Mouse (Mus musculus) heart, embryonic 14.5 days (tissue): Measurements from ENCODE around the gene Rpa2. TPM values are rescaled to one million over a fixed set of nuclear protein-coding genes. Genes with fewer than 3 reads are reported as not detected.

Source experiments
- ATAC-seq: fragments of 200-750 bp; cut with Nextera tagmentation; 2 replicates; pipeline ENCODE4 v1.8.0; 2017; ENCODE audit warnings: low read depth, moderate TSS enrichment; ENCODE audit not compliant: insufficient number of reproducible peaks, insufficient read depth, low FRiP score
- H3K27ac ChIP-seq, 2 experiments: fragments of 200-500 bp in 1 of 2; fragments of 300-500 bp in 1 of 2; sonication (generic) in 1 of 2; replicated peaks in 1 of 2; 2 replicates each; pipeline ENCODE4 v1.5.1; 2012 to 2014; ENCODE audit warnings: low read depth in 2 of 2, low read length in 2 of 2, control low read depth in 1 of 2, mild to moderate bottlenecking in 1 of 2, mixed read lengths in 1 of 2; ENCODE audit not compliant: control insufficient read depth in 1 of 2, insufficient read depth in 1 of 2
- H3K27me3 ChIP-seq: fragments of 300-500 bp; sonication (generic); 2 replicates; pipeline ENCODE4 v1.6.1; 2014; ENCODE audit warnings: mild to moderate bottlenecking, low read length, control low read depth; ENCODE audit not compliant: control insufficient read depth, insufficient read depth
- H3K36me3 ChIP-seq: fragments of 300-500 bp; sonication (generic); 2 replicates; pipeline ENCODE4 v1.6.1; 2014; ENCODE audit warnings: mild to moderate bottlenecking, control low read depth, low read length, mixed read lengths; ENCODE audit not compliant: control insufficient read depth, insufficient read depth
- H3K4me1 ChIP-seq, 2 experiments: fragments of 200-500 bp in 1 of 2; fragments of 300-500 bp in 1 of 2; sonication (generic) in 1 of 2; 2 replicates each; pipeline ENCODE4 v1.6.1; 2012 to 2014; ENCODE audit warnings: low read length in 2 of 2, control low read depth in 1 of 2, mixed read lengths in 1 of 2; ENCODE audit not compliant: control insufficient read depth in 2 of 2, insufficient read depth in 2 of 2
- H3K4me2 ChIP-seq: fragments of 300-500 bp; sonication (generic); 2 replicates; pipeline ENCODE4 v1.6.1; 2014; ENCODE audit warnings: mild to moderate bottlenecking, low read length
- H3K4me3 ChIP-seq, 2 experiments: fragments of 200-500 bp in 1 of 2; fragments of 300-500 bp in 1 of 2; sonication (generic) in 1 of 2; 2 replicates each; pipeline ENCODE4 v1.5.1; 2012 to 2014; ENCODE audit warnings: low read length in 2 of 2, mild to moderate bottlenecking in 2 of 2, control low read depth in 1 of 2, low read depth in 1 of 2, moderate library complexity in 1 of 2; ENCODE audit not compliant: control insufficient read depth in 1 of 2, insufficient read depth in 1 of 2
- H3K9ac ChIP-seq: fragments of 300-500 bp; sonication (generic); 2 replicates; pipeline ENCODE4 v1.6.1; 2014; ENCODE audit warnings: mild to moderate bottlenecking, low read length
- H3K9me3 ChIP-seq: fragments of 300-500 bp; sonication (generic); 2 replicates; pipeline ENCODE4 v1.6.1; 2016; ENCODE audit warnings: low read length, control low read depth; ENCODE audit not compliant: control insufficient read depth
- WGBS: fragments of 180-500 bp; shearing (Covaris S2); extraction: QIAGEN DNeasy Blood & Tissue Kit; methylation state at CpG from one replicate; pipeline ENCODE4 v1.1.7; 2014; 5-methylcytosine and 5-hydroxymethylcytosine counted together
- polyA plus RNA-seq: library from polyadenylated mRNA; unstranded; fragments of >200 nt; fragmentation: Nextera tagmentation; extraction: Ambion mirVana; gene quantifications from 2 replicates; pipeline ENCODE4 v1.2.1, GENCODE M21; 2014

The Rpa2 gene
- polyA plus RNA-seq, 1 experiment from 2014 or later: 74.3 TPM

DNA sequence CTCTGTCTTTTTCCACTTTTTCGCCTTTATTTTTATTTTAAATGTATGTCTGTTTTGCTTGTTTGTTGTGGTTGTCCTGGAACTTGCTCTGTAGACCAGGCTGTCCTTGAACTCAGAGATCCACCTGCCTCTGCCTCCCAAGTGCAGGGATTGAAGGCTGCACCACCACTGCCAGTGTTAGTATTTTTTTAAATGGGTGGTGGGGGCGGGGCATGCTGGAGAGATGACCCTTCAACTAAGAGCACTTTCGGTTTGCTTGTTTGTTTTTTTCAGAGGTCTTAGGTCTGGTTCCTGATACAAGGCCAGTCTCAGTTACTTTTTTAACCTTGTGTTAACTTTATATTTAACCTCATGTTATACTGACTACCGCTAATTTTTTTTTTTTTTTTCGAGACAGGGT lies 37.0 kb downstream of the Rpa2 start:
- no peaks in the 10 kb centered on the region; the same call in 1 of the 2 replicates for H3K9me3 ChIP-seq
- H3K4me1 ChIP-seq: peaks cover 8 to 15% of the 10 kb centered on the region in 2 experiments
- H3K4me3 ChIP-seq: no peak overlapping the region
- no peak for ATAC-seq
- no peaks in the 10 kb centered on the region for H3K36me3 ChIP-seq
- no peak overlapping the region for H3K9ac ChIP-seq
- no peaks in the 10 kb centered on the region for H3K27me3 ChIP-seq
- H3K4me2 ChIP-seq: no peak overlapping the region
- WGBS: 73% methylated on average over 5 of the region's 5 CpGs
- H3K27ac ChIP-seq: no peak overlapping the region

DNA sequence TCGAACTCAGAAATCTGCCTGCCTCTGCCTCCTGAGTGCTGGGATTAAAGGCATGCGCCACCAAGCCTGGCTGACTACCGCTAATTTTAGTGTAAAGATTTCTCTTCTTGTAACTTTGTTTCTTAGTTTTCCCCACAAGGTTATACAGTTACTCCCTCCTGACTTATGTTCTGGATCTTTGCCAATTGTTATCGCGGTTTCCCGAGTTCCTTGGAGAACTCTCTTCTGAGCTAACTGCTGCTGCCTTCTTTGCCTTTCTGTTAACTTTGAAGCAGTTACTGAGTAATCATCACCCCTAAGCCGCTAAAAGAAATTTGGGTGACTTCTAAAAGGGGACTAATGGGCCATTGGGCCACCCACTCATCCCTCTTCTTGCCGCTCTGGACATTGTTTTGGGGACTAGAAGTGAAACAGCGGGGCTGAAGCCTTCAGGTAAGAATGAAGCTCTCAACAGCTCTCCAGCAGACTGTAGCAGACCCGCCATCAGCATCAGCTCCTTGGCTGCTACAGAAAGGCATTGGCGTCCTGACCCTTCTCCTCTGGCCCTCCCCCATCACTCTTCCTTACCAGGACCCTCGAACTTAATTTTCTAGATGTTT lies 37.6 kb downstream of the Rpa2 start:
- no peak for ATAC-seq

DNA sequence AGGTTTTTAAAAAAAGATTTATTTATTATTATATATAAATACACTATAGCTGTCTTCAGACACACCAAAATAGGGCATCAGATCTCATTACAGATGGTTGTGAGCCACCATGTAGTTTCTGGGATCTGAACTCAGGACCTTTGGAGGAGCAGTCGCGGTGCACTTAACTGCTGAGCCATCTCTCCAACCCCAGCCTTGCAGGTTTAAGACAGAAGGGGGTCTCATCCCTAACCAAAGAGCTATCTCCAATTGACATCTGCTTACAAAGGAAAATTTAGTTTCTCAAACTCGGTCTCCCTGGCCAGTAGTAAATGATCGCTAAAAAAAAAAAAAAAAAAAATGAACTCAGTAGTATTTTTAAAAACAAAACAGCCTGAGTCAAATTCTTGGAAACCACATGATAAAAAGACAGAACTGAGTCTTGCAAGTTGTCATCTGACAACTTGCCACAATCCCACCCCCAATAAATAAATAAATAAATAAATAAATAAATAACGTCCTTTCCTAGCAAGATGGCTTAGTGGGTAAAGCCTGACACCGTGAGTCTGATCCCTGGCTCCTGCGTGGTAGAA lies 38.6 kb downstream of the Rpa2 start:
- H3K27me3 ChIP-seq: no peaks in the 10 kb centered on the region
- no peak for ATAC-seq
- no peak overlapping the region for H3K27ac ChIP-seq
- H3K4me2 ChIP-seq: no peak overlapping the region
- peaks cover 8 to 15% of the 10 kb centered on the region in 2 experiments for H3K4me1 ChIP-seq
- WGBS: 88% methylated on average over 7 of the region's 7 CpGs
- H3K4me3 ChIP-seq: no peak overlapping the region
- H3K36me3 ChIP-seq: no peaks in the 10 kb centered on the region
- no peak overlapping the region for H3K9ac ChIP-seq
- H3K9me3 ChIP-seq: peaks cover 4% of the 10 kb centered on the region; the same call in 1 of the 2 replicates

More for the DNA sequence above, 37.6 kb downstream of the Rpa2 start:
- H3K9ac ChIP-seq: no peak overlapping the region
- no peak overlapping the region for H3K4me2 ChIP-seq
- H3K4me1 ChIP-seq: peaks cover 8 to 15% of the 10 kb centered on the region in 2 experiments
- H3K9me3 ChIP-seq: no peaks in the 10 kb centered on the region; the same call in 1 of the 2 replicates
- H3K27ac ChIP-seq: 0 out of 4 replicates have a peak overlapping the region, but pooled peaks of 1 of the 2 experiments have one; percentile 6
- WGBS: 55% methylated on average over 12 of the region's 12 CpGs
- no peaks in the 10 kb centered on the region for H3K36me3 ChIP-seq
- H3K4me3 ChIP-seq: no peak overlapping the region
- H3K27me3 ChIP-seq: no peaks in the 10 kb centered on the region

DNA sequence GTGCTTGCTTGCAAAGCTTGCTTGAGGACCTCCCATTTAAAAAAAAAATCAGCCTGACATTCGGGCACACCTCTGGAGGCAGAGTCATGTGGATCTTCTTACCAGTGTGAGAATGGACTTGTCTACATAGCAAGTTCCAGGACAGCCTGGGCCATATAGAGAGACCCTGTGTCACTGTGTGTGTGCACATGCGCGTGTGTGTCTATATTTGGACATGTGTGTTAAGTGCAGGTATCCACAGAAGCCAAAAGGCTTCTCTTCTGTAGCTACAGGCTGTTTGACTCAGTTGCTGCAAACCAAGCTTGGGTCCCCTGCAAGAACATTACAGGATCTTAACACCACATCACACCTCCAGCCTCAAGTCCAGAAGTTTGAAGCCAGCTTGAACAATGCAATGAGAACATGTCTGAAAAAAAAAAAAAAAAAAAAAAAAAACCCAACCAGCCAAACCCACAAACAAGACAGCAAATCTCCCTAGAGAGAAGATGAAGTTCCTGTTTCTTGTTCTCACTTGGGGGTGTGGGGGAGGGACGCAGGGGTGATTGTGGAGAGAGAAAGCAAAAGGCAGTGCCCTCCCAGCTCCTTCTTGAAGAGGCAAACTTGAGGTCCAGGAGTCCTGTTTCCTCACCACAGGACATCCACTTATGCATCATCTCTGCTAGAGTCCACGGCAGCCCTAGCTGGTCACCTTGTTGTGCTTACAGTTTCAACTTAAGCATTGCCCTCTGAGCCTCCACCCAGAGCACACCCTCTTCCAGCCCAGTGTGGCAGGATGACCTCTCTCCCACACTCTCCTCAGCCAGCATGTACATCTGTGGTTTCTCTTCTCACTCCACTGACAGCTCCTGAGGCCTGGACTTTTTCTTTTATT lies 39.9 kb downstream of the Rpa2 start:
- Histone ChIP-seq H3K4me2 (no peak overlapping the region), H3K27ac (peak overlapping the region; percentile 57; a peak in 3 of 4 replicates)
- ATAC-seq: peak; percentile 66

DNA sequence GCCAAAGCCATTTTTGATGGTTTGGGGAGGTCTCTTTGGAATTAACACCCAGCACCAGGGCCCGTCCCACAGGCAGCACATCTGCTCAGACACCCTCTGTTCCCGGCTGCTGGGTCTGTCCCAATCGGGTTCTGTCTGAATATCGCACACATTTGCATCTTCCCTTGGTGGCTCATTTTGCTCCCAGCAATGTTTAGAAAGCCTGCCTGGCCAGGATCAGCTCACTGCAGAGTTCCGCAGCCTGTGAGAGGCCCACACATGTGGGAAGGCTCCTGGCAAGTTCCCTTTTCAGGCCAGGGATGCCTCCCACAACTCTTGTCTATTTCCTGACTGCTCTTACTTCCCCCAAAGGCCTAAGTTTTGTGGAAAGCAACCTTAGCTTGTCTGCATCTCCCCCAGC lies 41.5 kb downstream of the Rpa2 start:
- peaks cover 4% of the 10 kb centered on the region; the same call in 1 of the 2 replicates for H3K9me3 ChIP-seq
- H3K4me2 ChIP-seq: no peak overlapping the region
- no peak overlapping the region for H3K9ac ChIP-seq
- H3K27ac ChIP-seq: no peak overlapping the region
- H3K4me1 ChIP-seq: peaks cover 8 to 15% of the 10 kb centered on the region in 2 experiments
- H3K36me3 ChIP-seq: no peaks in the 10 kb centered on the region
- WGBS: 82% methylated on average over 5 of the region's 5 CpGs
- no peaks in the 10 kb centered on the region for H3K27me3 ChIP-seq
- no peak overlapping the region for H3K4me3 ChIP-seq
- ATAC-seq: no peak

More for the DNA sequence above, 39.9 kb downstream of the Rpa2 start:
- Histone ChIP-seq H3K4me1 (peaks cover 8 to 15% of the 10 kb centered on the region in 2 experiments), H3K36me3 (no peaks in the 10 kb centered on the region), H3K9me3 (peaks cover 4% of the 10 kb centered on the region; the same call in 1 of the 2 replicates), H3K9ac (no peak overlapping the region), H3K4me3 (no peak overlapping the region), H3K27me3 (no peaks in the 10 kb centered on the region)
- WGBS: 43% methylated on average over 5 of the region's 5 CpGs

DNA sequence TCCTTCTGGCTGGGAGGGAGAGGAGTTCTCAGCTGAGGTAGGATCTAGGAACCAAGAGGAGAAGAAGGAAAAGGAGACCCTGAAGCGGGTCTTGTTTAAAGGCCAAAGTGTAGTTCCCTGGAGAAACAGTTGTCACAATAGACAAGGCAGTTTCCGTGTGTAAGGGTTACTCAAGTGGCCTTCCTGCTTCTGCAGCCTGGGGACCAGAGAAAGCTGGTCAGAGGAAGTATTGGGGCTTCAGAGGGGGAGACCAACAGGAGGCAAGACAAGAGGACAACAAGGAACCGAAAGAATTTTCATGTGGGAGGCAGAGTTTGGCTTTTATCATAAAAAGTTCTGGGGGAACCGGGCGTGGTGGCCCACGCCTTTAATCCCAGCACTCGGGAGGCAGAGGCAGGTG lies 48.3 kb downstream of the Rpa2 start:
- no peak for ATAC-seq
- peaks cover 20% of the 10 kb centered on the region for H3K9me3 ChIP-seq
- H3K27ac ChIP-seq: no peak overlapping the region
- 74% methylated on average over 7 of the region's 7 CpGs for WGBS
- H3K4me3 ChIP-seq: no peak overlapping the region
- no peak overlapping the region for H3K9ac ChIP-seq
- no peaks in the 10 kb centered on the region for H3K4me1 ChIP-seq
- no peak overlapping the region for H3K4me2 ChIP-seq
- H3K36me3 ChIP-seq: no peaks in the 10 kb centered on the region
- no peaks in the 10 kb centered on the region for H3K27me3 ChIP-seq

DNA sequence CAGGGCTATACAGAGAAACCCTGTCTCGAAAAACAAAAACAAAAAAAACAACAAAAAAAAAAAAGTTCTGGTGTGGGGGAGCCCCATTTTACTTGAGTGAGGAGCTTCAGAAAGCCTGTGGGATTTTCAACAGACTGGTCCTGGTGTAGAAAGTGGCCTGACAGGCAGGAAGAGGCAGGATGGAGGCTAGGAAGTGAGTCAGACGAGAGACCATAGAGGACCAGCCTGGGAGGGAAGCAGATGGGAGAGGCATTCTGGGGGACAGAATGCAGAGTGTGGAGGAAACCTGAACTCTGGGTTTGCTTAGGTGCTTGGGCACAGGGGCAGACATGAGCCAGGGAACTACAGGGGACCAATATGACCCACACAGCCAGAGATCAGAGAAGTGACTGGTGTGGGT lies 48.7 kb downstream of the Rpa2 start:
- no peaks in the 10 kb centered on the region for H3K4me1 ChIP-seq
- H3K4me2 ChIP-seq: no peak overlapping the region
- no peak overlapping the region for H3K4me3 ChIP-seq
- no peaks in the 10 kb centered on the region for H3K27me3 ChIP-seq
- no peak for ATAC-seq
- no peak overlapping the region for H3K9ac ChIP-seq
- no peak overlapping the region for H3K27ac ChIP-seq
- no peaks in the 10 kb centered on the region for H3K36me3 ChIP-seq
- 45% methylated on average over 2 of the region's 2 CpGs for WGBS
- H3K9me3 ChIP-seq: peaks cover 20% of the 10 kb centered on the region
